Mouse (Mus musculus) liver, embryonic 14.5 days (tissue): ENCODE measurements at regions not wholly inside any gene's neighbourhood (a gene's known extent, or its start where the extent isn't known, plus 50 kb on each side); places are given as distances from the start of the nearest gene placed in this dataset.

ENCODE experiments used
- ATAC-seq: fragments of 200-750 bp; cut with Nextera tagmentation; 2 replicates; pipeline ENCODE4 v1.8.0; 2017; ENCODE audit warnings: moderate number of reproducible peaks, mild to moderate bottlenecking, moderate library complexity; ENCODE audit not compliant: insufficient read depth
- DNase-seq, 3 experiments: peaks; one replicate each; pipeline ENCODE4 v3.0.0-alpha.2; 2012 to 2013; ENCODE audit warnings: low read depth in 3 of 3, low spot score in 3 of 3
- H3K27ac ChIP-seq: fragments of 300-500 bp; sonication (generic); 2 replicates; pipeline ENCODE4 v1.5.1; 2014; ENCODE audit warnings: moderate library complexity, mild to moderate bottlenecking, control low read depth, inconsistent platforms
- H3K27me3 ChIP-seq: fragments of 300-500 bp; sonication (generic); 2 replicates; pipeline ENCODE4 v1.6.1; 2014; ENCODE audit warnings: mild to moderate bottlenecking, low read length, moderate library complexity; ENCODE audit not compliant: control insufficient read depth, insufficient read depth
- H3K36me3 ChIP-seq: fragments of 300-500 bp; sonication (generic); replicated peaks from 2 replicates; pipeline ENCODE4 v1.6.1; 2014; ENCODE audit warnings: low read depth; ENCODE audit not compliant: control insufficient read depth, insufficient read depth
- H3K4me1 ChIP-seq, 2 experiments: fragments of 200-500 bp in 1 of 2; fragments of 300-500 bp in 1 of 2; sonication (generic) in 1 of 2; replicated peaks; 2 replicates each; pipeline ENCODE4 v1.6.1; 2012 to 2014; ENCODE audit warnings: antibody characterized with exemption in 1 of 2, inconsistent platforms in 1 of 2, low read length in 1 of 2; ENCODE audit not compliant: control insufficient read depth in 2 of 2, insufficient read depth in 2 of 2
- H3K4me2 ChIP-seq: fragments of 300-500 bp; sonication (generic); 2 replicates; pipeline ENCODE4 v1.6.1; 2014; ENCODE audit warnings: low read depth, mild to moderate bottlenecking, control low read depth, moderate library complexity
- H3K4me3 ChIP-seq, 2 experiments: fragments of 200-500 bp in 1 of 2; fragments of 300-500 bp in 1 of 2; sonication (generic) in 1 of 2; 2 replicates each; pipeline ENCODE4 v1.5.1; 2012 to 2014; ENCODE audit warnings: low read depth in 2 of 2, low read length in 2 of 2, mild to moderate bottlenecking in 2 of 2, control low read depth in 1 of 2, inconsistent platforms in 1 of 2, moderate library complexity in 1 of 2; ENCODE audit not compliant: insufficient read depth in 1 of 2
- H3K9ac ChIP-seq: fragments of 300-500 bp; sonication (generic); replicated peaks from 2 replicates; pipeline ENCODE4 v1.6.1; 2014; ENCODE audit warnings: mild to moderate bottlenecking, control low read depth, moderate library complexity
- H3K9me3 ChIP-seq: fragments of 300-500 bp; sonication (generic); 2 replicates; pipeline ENCODE4 v1.6.1; 2016; ENCODE audit warnings: low read length, mixed read lengths; ENCODE audit not compliant: control insufficient read depth
- CTCF ChIP-seq: IDR thresholded peaks from 2 replicates; pipeline ENCODE4 v1.5.1; 2016; ENCODE audit warnings: antibody characterized with exemption, low read depth, control low read depth
- EP300 ChIP-seq: IDR thresholded peaks from 2 replicates; pipeline ENCODE4 v1.6.1; 2016; ENCODE audit warnings: antibody characterized with exemption, low read depth
- WGBS: fragments of 180-500 bp; shearing (Covaris S2); extraction: QIAGEN DNeasy Blood & Tissue Kit; methylation state at CpG from one replicate; pipeline ENCODE4 v1.1.7; 2014; ENCODE audit not compliant: insufficient replicate concordance; 5-methylcytosine and 5-hydroxymethylcytosine counted together

GRCm38 (mm10) chr12:92100080-92100479, 251.1 kb upstream of the Sel1l start:
- WGBS = 46% methylated on average over 4 of the region's 4 CpGs

DNA sequence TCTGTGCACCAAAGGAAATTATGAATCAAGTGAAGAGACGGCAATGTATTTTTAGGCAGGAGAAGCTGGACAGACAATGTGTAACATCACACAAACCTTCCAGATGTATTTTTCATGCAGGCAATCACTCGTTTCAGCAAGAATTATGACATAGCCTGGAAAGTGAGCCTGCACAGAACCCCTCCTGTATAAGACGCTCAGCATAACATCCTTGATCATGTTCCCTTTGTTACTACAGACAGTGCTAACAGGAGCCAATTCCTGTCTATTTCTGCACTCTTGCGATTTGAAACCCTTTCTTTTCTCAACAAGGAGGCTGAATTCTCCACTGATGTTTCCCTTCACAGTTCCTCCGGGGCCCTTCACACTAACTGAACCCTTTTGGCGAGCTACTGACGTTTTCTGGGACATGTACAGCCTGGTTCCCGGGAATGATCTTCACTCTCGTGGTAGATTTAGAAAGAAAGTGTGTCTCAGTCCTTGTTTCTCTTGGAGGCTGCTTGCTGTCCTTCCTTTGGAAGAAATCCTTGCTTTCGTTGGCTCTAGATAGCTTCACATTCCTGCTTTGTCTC, 243.9 kb upstream of the Sel1l start:
- Histone ChIP-seq H3K27me3 (no peaks in the 10 kb centered on the region), H3K4me3 (no peak overlapping the region), H3K9me3 (no peaks in the 10 kb centered on the region), H3K36me3 (no peaks in the 10 kb centered on the region), H3K27ac (no peak overlapping the region), H3K4me1 (no peaks in the 10 kb centered on the region), H3K9ac (no peak overlapping the region), H3K4me2 (no peak overlapping the region)
- ATAC-seq (no peak), DNase-seq (no peak)
- WGBS = 52% methylated on average over 10 of the region's 10 CpGs
- TF ChIP-seq CTCF (no peak), EP300 (no peak)

More at GRCm38 (mm10) chr12:92100080-92100479, 251.1 kb upstream of the Sel1l start:
- Histone ChIP-seq H3K4me3 (no peak overlapping the region), H3K9me3 (no peaks in the 10 kb centered on the region), H3K9ac (no peak overlapping the region), H3K27me3 (no peaks in the 10 kb centered on the region), H3K27ac (no peak overlapping the region), H3K4me2 (no peak overlapping the region), H3K36me3 (no peaks in the 10 kb centered on the region), H3K4me1 (no peaks in the 10 kb centered on the region)
- ATAC-seq (no peak), DNase-seq (no peak)
- TF ChIP-seq EP300 (no peak), CTCF (no peak)

DNA sequence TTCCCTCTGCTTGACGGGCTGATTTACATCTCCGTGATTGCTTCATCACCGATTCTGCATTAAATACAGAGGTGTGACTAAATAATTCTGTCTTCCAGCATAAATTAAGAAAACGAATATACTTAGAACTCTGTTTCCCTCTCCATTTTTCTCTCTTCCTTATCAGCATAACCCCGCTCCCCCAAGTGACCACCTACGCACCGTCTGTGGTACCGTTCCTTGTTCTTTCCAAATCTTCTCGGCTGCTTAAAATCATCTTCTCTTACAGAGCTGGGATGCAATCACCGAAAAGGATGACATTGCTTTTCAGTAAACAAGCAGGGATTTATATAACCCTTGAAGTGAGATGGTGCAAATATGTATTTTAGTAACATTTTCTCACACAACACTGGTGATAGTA, 224.3 kb upstream of the Sel1l start:
- DNase-seq = no peak
- Histone ChIP-seq H3K9me3 (no peaks in the 10 kb centered on the region), H3K36me3 (no peaks in the 10 kb centered on the region), H3K4me1 (no peaks in the 10 kb centered on the region), H3K27me3 (no peaks in the 10 kb centered on the region), H3K4me2 (no peak overlapping the region), H3K9ac (no peak overlapping the region), H3K27ac (no peak overlapping the region), H3K4me3 (no peak overlapping the region)
- 69% methylated on average over 10 of the region's 10 CpGs for WGBS
- TF ChIP-seq EP300 (no peak), CTCF (no peak)
- ATAC-seq = no peak

- Histone ChIP-seq H3K27me3 (no peaks in the 10 kb centered on the region), H3K4me3 (no peak overlapping the region), H3K9ac (no peak overlapping the region), H3K4me2 (no peak overlapping the region), H3K36me3 (no peaks in the 10 kb centered on the region), H3K9me3 (no peaks in the 10 kb centered on the region), H3K4me1 (no peaks in the 10 kb centered on the region), H3K27ac (no peak overlapping the region)
- DNase-seq = no peak
- 68% methylated on average over 4 of the region's 4 CpGs for WGBS
- no peak for ATAC-seq
- TF ChIP-seq CTCF (no peak), EP300 (no peak)
Measured at GRCm38 (mm10) chr12:92062731-92063130, 213.8 kb upstream of the Sel1l start.

DNA sequence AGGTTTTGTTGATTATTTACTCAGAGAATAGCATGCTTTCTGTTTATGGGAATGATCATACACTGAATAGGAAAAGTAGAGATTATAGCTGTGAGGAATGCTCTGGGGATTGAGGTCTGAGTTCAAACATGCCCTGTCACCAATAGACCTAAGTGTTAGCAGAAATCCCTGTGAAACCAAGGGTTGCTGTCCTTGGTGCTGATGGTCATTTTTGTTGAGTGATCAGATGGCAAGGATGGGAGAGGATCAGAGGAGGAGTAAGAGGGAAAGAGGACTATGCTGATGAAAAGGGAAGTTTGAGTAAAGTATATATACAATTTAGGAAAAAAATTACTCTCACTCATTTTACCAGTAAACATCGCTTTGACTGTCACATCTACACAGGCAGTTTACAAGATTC, 191.5 kb upstream of the Sel1l start:
- H3K4me1 ChIP-seq = no peaks in the 10 kb centered on the region
- no peak overlapping the region for H3K4me2 ChIP-seq
- WGBS = 50% methylated on average over 1 of the region's 1 CpGs
- no peak overlapping the region for H3K27ac ChIP-seq
- DNase-seq = no peak
- no peaks in the 10 kb centered on the region for H3K27me3 ChIP-seq
- H3K9ac ChIP-seq = no peak overlapping the region
- no peak for ATAC-seq
- TF ChIP-seq CTCF = no peak
- no peak for TF ChIP-seq EP300
- H3K9me3 ChIP-seq = no peaks in the 10 kb centered on the region
- no peaks in the 10 kb centered on the region for H3K36me3 ChIP-seq
- H3K4me3 ChIP-seq = no peak overlapping the region
